Mouse (Mus musculus) CD4-positive, CD25-positive, alpha-beta regulatory T cell, adult 4 months (primary cell): Measurements from ENCODE around the gene Best1. TPM values are rescaled to one million over a fixed set of nuclear protein-coding genes. Genes with fewer than 3 reads are reported as not detected.

ENCODE experiments used
- ATAC-seq: one replicate; pipeline ENCODE4 v1.8.0; 2017
- polyA plus RNA-seq, 2 experiments: library from polyadenylated mRNA; unstranded; fragments of 100-300 nt; shearing (Covaris generic); gene quantifications; one replicate each; pipeline ENCODE4 v1.2.1; 2017

Best1 gene
- polyA plus RNA-seq, 2 experiments from 2014 or later = 0.29 to 0.31 TPM

GRCm38 (mm10) chr19:9989884-9990256 is 11.6 kb downstream of the Best1 start:
- ATAC-seq = no peak

DNA sequence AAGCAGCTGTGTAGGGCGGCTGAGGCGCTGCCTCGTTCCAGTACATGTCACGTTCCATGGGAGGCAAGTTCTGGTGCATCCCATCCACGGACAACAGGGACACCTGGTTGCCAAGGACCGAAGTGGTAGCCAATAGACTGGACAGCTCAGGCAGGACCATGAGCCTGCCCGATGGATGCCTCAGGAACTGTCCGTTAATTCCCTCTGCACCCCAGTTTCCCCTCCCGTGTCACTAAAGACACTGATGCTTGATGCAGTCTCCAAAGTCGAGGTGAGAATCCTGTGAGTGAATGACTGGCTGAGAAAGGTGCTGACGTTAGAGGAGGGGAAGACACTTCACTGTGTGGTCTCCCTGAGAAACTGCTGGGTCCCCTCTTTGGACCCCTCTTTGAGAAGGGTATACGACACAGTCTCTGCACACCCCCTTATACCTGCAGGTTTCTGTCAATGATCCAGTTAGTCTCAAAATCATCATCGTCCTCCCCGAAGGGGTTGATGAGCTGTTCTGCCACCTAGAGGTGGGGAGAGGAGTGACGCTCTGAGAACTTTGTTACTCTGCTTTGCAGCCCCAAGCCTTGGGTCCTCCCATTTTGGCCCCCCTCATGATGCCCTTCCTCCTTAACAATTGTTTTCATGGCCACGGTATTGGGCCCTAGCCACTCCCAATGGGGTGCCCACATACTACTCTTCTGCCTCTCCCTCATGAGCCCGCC is 12.1 kb downstream of the Best1 start:
- ATAC-seq = peak; percentile 51

DNA sequence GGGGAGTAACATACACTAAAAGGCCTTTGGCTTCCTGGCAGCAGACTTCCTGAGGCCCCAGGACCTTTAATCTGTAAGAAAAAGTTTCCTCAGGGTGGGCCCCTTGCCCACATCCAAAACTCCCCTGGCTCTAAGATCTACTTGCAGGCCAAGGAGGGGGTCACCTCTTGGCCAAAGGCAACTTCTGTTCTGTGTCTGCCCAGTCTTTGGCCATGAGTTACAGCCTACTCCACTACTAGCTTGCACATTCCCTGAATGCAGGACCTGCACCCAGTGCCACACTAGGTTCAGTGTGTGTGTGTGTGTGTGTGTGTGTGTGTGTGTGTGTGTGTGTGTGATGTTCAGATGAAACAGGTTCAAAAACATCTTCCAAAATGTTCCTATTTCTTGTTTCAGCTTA is 13.8 kb downstream of the Best1 start:
- no peak for ATAC-seq

DNA sequence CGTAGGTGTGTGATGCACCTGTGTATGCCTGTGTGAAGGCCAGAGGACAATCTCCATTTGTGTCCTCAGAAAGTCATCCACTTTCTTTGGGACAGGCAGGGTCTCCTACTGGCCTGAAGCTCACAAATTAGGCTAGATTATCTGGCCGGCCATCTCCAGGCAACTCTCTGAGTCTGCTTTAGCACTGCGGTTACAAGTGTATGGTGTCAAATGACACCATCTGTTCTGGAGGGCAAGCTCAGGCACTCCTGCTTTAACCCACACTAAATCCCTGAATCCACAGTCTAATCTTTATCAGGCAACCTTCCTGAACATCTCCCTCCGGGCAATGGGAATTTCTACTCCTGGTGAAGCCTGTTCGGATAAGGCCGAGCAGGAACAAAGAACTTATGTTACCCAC is 14.2 kb downstream of the Best1 start:
- ATAC-seq = no peak

- no peak for ATAC-seq
Measured at GRCm38 (mm10) chr19:9985900-9986421, 15.5 kb downstream of the Best1 start.

DNA sequence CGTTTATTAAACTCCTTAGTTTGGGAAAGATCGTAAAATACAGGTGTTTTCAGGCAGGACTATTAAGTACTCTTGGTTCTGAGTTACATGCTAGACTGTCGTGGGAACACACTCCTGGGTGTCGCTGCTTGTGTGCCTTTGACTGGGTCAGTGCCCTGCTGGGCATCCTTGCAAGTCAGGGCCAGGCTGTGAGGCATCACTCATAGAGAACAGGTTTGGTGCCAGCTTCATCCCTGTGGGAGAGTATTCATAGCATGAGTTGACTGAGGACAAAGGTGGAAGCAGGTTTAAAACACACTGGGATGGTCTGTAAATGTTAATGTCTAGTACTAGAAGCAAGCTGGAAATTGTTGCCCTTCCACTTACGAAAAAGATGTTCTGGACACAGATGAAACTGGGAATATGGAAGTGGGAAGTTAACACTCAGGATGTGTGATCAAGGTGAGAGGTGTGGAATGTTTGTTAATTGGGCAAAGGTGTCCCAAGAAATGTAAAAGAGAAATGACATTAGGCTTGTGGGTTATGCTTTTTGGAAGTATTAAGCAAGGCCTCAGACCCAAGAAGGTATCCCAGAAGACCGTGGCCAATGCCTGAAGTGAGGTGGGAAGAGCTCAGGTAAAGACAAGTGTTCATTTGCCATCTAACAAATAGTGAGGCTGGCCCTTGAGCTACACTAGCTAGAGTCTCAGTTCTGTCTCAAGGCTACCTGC is 16.1 kb downstream of the Best1 start:
- ATAC-seq = no peak

GRCm38 (mm10) chr19:9984111-9985055 is 17.1 kb downstream of the Best1 start:
- ATAC-seq = no peak

GRCm38 (mm10) chr19:9982852-9983542 is 18.4 kb downstream of the Best1 start:
- peak; percentile 44 for ATAC-seq

GRCm38 (mm10) chr19:9982151-9982851 is 19.1 kb downstream of the Best1 start:
- ATAC-seq = peak; percentile 92

GRCm38 (mm10) chr19:9981621-9982020 is 19.8 kb downstream of the Best1 start:
- no peak for ATAC-seq

GRCm38 (mm10) chr19:9980258-9980657 is 21.2 kb downstream of the Best1 start, which contains the start of gene Fth1:
Gene Fth1, plus strand, starts transcription at chr19:9980598.
- no peak for ATAC-seq

GRCm38 (mm10) chr19:9979156-9979555 is 22.3 kb downstream of the Best1 start:
- no peak for ATAC-seq

GRCm38 (mm10) chr19:9978431-9978951 is 22.9 kb downstream of the Best1 start:
- no peak for ATAC-seq

- ATAC-seq = no peak
Measured at GRCm38 (mm10) chr19:9977085-9977484, 24.3 kb downstream of the Best1 start.

DNA sequence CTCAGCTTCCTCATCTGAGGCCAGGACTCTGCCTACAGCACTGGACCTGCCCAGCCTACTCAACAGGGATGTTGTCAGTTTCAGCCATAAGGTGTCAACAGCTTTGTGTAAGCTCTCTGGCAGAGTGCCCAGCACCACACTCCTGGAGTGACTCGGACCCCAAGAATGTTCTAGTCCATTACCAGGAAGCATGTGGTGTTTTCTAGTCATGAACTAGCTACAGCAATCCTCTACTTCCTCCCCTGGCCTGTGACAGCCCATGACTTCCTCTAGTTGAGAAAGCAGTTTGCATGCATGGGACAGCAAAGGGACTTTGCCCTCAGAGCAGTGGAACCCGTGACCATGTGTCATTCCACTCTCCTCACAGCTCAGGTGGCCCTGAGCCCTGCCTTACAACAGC is 26.6 kb downstream of the Best1 start:
- peak; percentile 58 for ATAC-seq

GRCm38 (mm10) chr19:9968081-9968787 is 33.2 kb downstream of the Best1 start:
- no peak for ATAC-seq

DNA sequence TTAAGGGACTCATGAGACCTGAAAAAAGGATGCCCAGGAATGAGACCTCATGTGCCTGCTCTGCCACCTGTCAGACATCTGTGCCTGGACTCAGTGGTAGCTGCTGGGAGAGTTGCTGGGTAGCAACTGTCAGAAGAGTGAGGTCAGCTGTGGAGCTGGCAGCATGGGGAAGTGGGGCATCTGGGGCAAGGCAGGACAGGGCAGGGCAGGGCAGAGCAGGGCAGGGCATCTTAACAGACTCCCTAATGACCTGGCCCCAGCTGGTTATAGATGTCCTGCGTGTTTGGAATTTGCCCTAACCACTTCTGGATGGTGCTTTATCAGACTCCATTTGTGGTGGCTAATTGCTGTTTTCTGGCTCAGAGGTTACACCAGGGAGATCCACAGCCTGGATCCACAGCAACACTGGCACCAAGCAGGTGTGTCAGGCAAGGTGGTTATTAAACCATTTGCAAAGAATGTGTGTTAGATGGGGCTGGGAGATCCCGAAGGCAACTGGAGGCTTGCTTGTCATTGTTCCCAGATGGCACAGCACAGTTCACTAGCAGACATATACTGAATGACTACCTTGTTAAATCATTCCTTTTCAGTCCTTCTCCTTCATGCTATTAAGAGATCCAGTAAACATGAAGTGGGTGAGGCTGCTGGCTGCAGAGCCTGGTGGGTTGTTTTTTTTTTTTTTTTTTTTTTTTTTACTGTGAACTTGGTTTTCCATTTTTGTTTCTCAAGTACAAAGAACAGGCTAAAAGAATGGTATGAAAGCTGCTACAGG is 35.2 kb downstream of the Best1 start:
- ATAC-seq = no peak

GRCm38 (mm10) chr19:9964205-9964916 is 37.1 kb downstream of the Best1 start:
- ATAC-seq = no peak

DNA sequence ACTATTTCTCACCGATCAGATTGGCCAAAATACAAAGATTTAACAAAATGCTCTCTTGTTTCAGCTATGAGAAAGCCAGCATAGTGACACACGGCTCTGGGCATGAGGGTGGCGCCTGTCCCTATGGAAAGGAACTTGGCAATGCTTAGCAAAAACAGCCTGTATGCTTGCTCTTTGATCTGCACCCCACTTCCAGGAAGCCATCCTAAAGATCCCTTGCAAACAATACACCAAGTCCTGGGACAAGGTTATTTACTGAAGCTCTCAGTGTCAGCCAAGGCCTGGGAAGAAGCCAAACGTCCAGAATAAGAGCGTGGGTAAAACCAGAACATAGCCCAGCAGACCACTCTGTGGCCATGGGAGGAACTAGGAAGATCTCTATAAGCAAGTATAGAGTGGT is 40.7 kb downstream of the Best1 start:
- no peak for ATAC-seq
